Mouse (Mus musculus) ES-E14 (cell line): ENCODE measurements around the gene Kcnc1. TPM values are rescaled to one million over a fixed set of nuclear protein-coding genes. Genes with fewer than 3 reads are reported as not detected.

Experiments used
- DNase-seq: peaks from one replicate; pipeline ENCODE4 v3.0.0-alpha.2; 2013; ENCODE audit warnings: low read depth, low spot score
- H3K27ac ChIP-seq: 2 replicates; pipeline ENCODE4 v1.5.1; 2012; ENCODE audit warnings: low read depth, mild to moderate bottlenecking, low read length, moderate library complexity, mixed read lengths; ENCODE audit not compliant: poor library complexity, insufficient read depth, severe bottlenecking
- H3K36me3 ChIP-seq: 2 replicates; pipeline ENCODE4 v1.6.1; 2012; ENCODE audit warnings: mild to moderate bottlenecking, low read length, moderate library complexity, mixed read lengths; ENCODE audit not compliant: control insufficient read depth, poor library complexity, insufficient read depth, severe bottlenecking
- H3K4me1 ChIP-seq, 2 experiments: fragments of 150-350 bp in 1 of 2; sonication (generic) in 1 of 2; 2 replicates each; pipeline ENCODE4 v1.6.1; 2012; ENCODE audit warnings: low read length in 2 of 2, mild to moderate bottlenecking in 1 of 2, mixed read lengths in 1 of 2; ENCODE audit not compliant: control insufficient read depth in 2 of 2, insufficient read depth in 2 of 2, poor library complexity in 1 of 2
- H3K4me3 ChIP-seq, 2 experiments: fragments of 150-350 bp in 1 of 2; sonication (generic) in 1 of 2; 2 replicates each; pipeline ENCODE4 v1.5.1; 2012; ENCODE audit warnings: low read length in 2 of 2, low read depth in 1 of 2, mild to moderate bottlenecking in 1 of 2, mixed read lengths in 1 of 2; ENCODE audit not compliant: insufficient read depth in 1 of 2, poor library complexity in 1 of 2, severe bottlenecking in 1 of 2
- H3K9ac ChIP-seq: 2 replicates; pipeline ENCODE4 v1.6.1; 2012; ENCODE audit warnings: low read depth, mild to moderate bottlenecking, low read length, mixed read lengths; ENCODE audit not compliant: poor library complexity, insufficient read depth, severe bottlenecking
- H3K9me3 ChIP-seq: fragments of 150-350 bp; sonication (generic); 2 replicates; pipeline ENCODE4 v1.6.1; 2012; ENCODE audit warnings: low read depth, mild to moderate bottlenecking, low read length; ENCODE audit not compliant: control insufficient read depth, insufficient read depth
- CHD2 ChIP-seq: IDR thresholded peaks from 2 replicates; pipeline ENCODE4 v1.6.1; 2014; ENCODE audit warnings: mild to moderate bottlenecking, low read depth, low read length, inconsistent platforms
- HCFC1 ChIP-seq: IDR thresholded peaks from 2 replicates; pipeline ENCODE4 v1.6.1; 2012; ENCODE audit warnings: low read length, inconsistent platforms, borderline replicate concordance; ENCODE audit not compliant: insufficient read depth
- MAFK ChIP-seq: IDR thresholded peaks from 2 replicates; pipeline ENCODE4 v1.6.1; 2014; ENCODE audit warnings: mild to moderate bottlenecking, low read depth, low read length, inconsistent platforms; ENCODE audit not compliant: insufficient read depth
- ZC3H11A ChIP-seq: IDR thresholded peaks from 2 replicates; pipeline ENCODE4 v1.6.1; 2012; ENCODE audit warnings: low read depth, mild to moderate bottlenecking, inconsistent platforms, low read length, borderline replicate concordance
- ZNF384 ChIP-seq: IDR thresholded peaks from 2 replicates; pipeline ENCODE4 v1.6.1; 2012; ENCODE audit warnings: low read depth, low read length, inconsistent platforms
- in situ Hi-C, 2 experiments: fragments of 600-800 bp; cut with MboI; formaldehyde crosslinking; loops; one replicate each; pipeline ENCODE4 v1.15.1; 2025; ENCODE audit warnings: low sequenced_read_pairs in 2 of 2, inconsistent platforms in 1 of 2; ENCODE audit not compliant: unreplicated experiment in 2 of 2
- total RNA-seq: library from RNA; depleted of rRNA; stranded (reverse); fragments of 300-350 nt; gene quantifications from 2 replicates; pipeline ENCODE4 v1.2.3, GENCODE M21; 2012

The Kcnc1 gene
- total RNA-seq, 1 experiment: 0.18 TPM

DNA sequence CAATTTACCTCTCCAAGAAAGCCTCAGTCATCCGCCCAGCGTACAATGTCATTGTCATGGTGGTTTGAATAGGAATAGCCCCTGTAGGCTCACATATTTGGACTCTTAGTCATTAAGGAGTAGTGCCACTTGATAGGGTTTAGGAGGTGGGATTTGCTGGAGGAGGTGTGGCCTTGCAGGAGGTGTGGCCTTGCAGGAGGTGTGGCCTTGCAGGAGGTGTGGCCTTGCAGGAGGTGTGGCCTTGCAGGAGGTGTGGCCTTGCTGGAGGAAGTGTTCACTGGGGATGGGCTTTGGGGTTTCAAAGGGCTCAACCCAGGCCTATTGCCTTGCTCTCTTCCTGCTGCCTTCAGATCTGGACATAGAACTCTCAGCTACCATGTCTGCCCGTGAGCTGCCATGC, 81.2 kb downstream of the Kcnc1 start:
- no peak overlapping the region for H3K9ac ChIP-seq
- in situ Hi-C loops: no loop called here
- peak; percentile 51 for DNase-seq
- no peak overlapping the region for H3K4me3 ChIP-seq
- H3K9me3 ChIP-seq: no peaks in the 10 kb centered on the region
- H3K27ac ChIP-seq: no peak overlapping the region
- TF ChIP-seq MAFK (no peak), CHD2 (no peak)
- peaks cover 3 to 5% of the 10 kb centered on the region in 2 experiments; a peak in 1 of 4 replicates for H3K4me1 ChIP-seq
- no peaks in the 10 kb centered on the region for H3K36me3 ChIP-seq

DNA sequence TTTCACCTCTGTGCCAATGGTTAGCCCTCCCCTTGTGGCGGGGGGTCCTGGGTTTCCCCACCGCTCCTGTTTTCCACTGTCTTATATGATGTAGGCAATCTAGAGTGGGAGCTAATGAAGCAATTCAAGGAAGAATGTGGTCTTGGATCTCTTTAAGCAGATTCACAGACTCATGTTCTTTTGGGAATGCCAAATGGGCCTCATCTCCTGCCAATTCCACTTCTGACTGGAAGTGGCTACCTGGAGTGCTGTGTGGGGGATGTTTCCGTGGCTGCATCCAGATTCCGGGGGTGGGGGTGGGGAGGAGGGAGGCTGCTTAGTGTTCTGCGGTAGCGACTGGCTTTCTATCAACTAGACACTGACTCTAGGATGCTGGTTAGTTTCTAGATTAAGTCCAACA, 83.5 kb downstream of the Kcnc1 start:
- no peak for DNase-seq
- H3K27ac ChIP-seq: no peak overlapping the region
- no peak for TF ChIP-seq ZC3H11A
- TF ChIP-seq HCFC1: no peak
- no peak for TF ChIP-seq CHD2
- TF ChIP-seq MAFK: no peak
- TF ChIP-seq ZNF384: no peak
- H3K4me1 ChIP-seq: peaks cover 3 to 5% of the 10 kb centered on the region in 2 experiments; a peak in 1 of 4 replicates
- in situ Hi-C loops: no loop called here
- no peaks in the 10 kb centered on the region for H3K9me3 ChIP-seq
- H3K4me3 ChIP-seq: no peak overlapping the region
- no peak overlapping the region for H3K9ac ChIP-seq
- no peaks in the 10 kb centered on the region for H3K36me3 ChIP-seq

DNA sequence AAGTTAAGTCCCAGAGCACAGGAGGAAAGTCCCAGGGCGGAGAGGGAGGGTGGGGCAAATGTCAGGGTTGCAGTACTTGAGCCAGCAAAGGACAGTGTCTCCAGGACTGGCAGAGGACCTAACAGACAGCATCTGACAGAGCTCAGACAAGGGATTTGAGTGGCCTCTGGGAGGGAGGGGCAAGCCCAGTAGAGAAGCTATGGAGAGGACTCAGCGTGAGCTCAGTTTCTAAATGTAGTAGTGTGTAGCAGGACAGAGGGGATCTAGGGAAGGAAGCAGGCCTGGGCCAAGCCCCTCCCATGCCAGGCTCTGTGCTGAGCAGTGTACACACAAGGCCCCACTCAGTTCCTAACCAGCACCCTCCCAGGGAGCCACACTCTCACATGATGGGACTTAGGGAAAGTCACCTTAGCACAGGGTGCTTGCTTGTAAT, 85.8 kb downstream of the Kcnc1 start:
- no peak overlapping the region for H3K9ac ChIP-seq
- no peak overlapping the region for H3K27ac ChIP-seq
- no peak for TF ChIP-seq MAFK
- no peak for TF ChIP-seq HCFC1
- no peak for TF ChIP-seq ZC3H11A
- in situ Hi-C loops: no loop called here
- H3K4me3 ChIP-seq: no peak overlapping the region
- peaks cover 2% of the 10 kb centered on the region in 2 experiments; a peak in 1 of 4 replicates for H3K4me1 ChIP-seq
- no peaks in the 10 kb centered on the region for H3K36me3 ChIP-seq
- no peak for DNase-seq
- no peaks in the 10 kb centered on the region for H3K9me3 ChIP-seq

DNA sequence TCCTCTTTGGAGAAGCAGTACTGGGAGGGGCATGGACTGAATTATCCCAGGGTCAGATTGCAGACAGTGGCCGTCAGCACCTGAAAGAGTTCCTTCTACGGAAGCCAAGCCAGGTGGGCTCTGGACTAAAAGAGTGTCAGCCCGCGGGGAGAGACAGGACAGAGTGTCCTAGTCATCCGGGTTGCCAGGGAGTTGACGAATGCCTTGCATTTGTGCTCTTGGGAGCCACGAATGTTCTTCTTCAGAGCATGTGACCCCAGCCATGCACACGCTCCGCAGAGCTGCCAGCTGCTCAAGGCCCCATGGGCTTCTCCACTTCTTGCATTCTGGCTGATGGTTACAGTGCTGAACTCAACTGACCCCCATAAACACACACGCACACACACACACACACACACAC, 86.8 kb downstream of the Kcnc1 start:
- no peaks in the 10 kb centered on the region for H3K36me3 ChIP-seq
- H3K27ac ChIP-seq: no peak overlapping the region
- in situ Hi-C loops: no loop called here
- no peak overlapping the region for H3K9ac ChIP-seq
- DNase-seq: no peak
- H3K4me1 ChIP-seq: no peaks in the 10 kb centered on the region
- no peak overlapping the region for H3K4me3 ChIP-seq
- no peaks in the 10 kb centered on the region for H3K9me3 ChIP-seq
- no peak for TF ChIP-seq CHD2
- TF ChIP-seq ZC3H11A: no peak
- no peak for TF ChIP-seq ZNF384
- no peak for TF ChIP-seq MAFK
- no peak for TF ChIP-seq HCFC1

DNA sequence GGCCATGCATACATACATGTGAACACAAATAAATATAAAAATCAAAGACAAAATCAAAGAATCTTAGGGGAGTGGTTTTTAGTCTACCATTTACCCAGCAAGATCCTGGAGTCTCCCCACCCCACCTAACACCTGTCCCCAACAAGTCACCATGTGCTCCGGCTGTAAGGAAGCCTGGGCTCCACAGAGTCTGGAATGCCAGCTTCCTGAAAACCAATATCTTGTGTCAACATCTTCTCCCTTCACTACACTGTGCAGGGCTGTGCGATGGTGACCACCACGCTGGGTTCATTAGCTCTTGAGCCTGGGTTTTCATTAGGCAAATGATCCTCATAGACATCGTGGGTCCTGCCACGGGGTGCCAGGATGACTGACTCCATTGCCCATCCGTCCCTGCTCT, 87.9 kb downstream of the Kcnc1 start:
- Histone ChIP-seq H3K27ac (no peak overlapping the region), H3K36me3 (no peaks in the 10 kb centered on the region), H3K9me3 (no peaks in the 10 kb centered on the region), H3K4me1 (no peaks in the 10 kb centered on the region), H3K4me3 (no peak overlapping the region), H3K9ac (no peak overlapping the region)
- DNase-seq: no peak
- no peak for TF ChIP-seq HCFC1
- TF ChIP-seq ZNF384: no peak
- in situ Hi-C loops: no loop called here
